Mouse (Mus musculus): Measurements from ENCODE around the gene Irf4.

The Irf4 gene

DNA sequence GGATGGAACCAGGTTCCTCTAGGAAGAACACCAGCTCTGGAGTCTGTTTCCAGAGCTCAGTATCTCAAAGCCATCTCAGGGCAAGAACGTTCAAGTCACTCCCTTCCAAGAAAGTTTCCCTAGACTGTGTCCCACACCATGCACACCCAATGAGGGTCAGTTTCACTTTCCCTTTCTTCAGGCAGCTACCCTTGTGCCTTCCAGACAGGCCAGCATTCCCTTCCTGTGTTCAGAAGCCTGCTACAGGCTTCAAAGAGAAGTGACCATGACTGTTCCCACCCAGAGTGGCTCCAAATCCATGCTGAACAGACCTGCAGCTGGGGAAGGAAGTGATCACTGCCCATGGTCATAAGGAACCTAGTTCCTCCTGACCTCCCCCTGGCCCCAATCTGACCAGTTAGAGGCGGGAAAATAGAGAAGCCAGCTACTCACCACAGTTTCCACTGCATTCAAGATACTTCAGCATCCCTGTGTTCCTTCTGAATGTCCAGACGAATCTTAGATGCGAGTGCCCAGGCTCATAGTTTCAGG lies 10.7 kb upstream of the Irf4 start:
- no peak for DNase-seq (ENCODE audit: low read depth, low spot score)

DNA sequence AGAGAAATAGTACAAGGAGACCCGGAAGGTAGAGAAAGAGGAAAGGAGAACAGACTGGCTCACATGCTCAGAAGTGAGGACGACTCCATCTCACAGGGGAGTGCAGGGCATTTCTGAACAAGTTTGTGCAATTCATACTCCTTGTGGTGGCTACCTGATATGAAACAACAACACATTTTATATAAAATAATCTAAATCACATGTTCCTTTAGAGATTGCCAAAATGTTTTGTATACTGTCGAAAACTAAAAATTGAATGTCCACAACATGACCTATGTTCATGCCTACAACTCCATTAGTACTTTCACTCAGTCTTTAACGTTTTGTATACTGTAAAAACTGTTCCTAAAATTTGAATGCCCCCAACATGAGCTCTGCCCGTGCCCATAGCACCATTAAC lies 7.9 kb upstream of the Irf4 start:
- DNase-seq (ENCODE audit: low read depth, low spot score): no peak

GRCm38 (mm10) chr13:30742411-30742970 lies 6.5 kb upstream of the Irf4 start:
- DNase-seq (ENCODE audit: low read depth, low spot score): no peak

- no peak for DNase-seq (ENCODE audit: low read depth, low spot score)
These were observed 3.9 kb upstream of the Irf4 start for GRCm38 (mm10) chr13:30745121-30745520.

DNA sequence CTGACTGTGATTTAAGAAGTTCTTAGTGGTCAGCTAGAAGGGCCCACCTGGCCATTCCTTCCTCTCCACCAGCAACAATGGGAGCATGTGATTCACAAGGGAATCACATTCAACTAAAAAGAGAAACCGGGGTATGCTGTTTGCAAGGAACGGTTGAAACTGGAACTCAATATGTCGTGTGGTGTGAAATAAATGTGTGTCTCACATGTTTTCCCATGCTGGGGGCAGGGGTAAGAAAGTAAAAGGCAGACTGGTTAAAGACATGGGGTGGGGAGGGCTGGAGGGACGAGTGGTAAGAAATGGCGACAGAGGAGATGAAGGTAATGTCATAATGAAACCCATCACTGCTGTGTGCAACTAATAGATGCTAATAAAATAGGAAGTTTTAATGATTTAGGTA lies 2.0 kb upstream of the Irf4 start:
- no peak for DNase-seq (ENCODE audit: low read depth, low spot score)

- DNase-seq (ENCODE audit: low read depth, low spot score): no peak
These were observed 1.5 kb upstream of the Irf4 start for GRCm38 (mm10) chr13:30747504-30747903.

GRCm38 (mm10) chr13:30748321-30748720 lies 705 bp upstream of the Irf4 start:
- no peak for DNase-seq (ENCODE audit: low read depth, low spot score)

DNA sequence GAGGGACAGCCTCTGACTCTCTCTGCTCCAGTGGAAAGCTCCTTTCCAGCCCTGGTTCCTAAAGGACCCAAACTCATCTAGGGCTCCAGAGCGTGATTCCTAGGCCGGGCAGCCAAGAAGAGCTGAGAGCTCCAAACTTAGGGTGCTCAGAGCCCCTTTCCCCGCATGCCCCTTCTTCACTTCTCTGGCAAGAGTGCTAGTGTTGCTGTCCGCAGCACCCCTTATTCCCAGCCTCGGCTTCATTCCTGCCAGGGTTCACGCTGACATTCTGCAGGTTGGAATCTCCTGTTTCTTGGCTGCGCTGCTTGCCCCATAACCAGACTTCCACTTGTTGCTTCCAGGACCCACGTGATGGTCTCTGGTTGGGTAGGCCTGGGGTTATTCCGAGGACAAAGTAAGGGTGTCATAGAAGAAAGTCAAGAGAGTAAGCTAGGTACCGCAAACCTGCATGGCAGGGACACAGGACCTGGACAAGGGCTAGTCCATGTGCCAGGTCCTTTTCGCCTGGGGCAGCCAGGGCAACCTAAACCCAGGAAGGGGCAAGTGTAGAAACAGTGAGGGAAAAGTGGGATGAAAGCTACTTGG lies 623 bp downstream of the Irf4 start:
- no peak for DNase-seq (ENCODE audit: low read depth, low spot score)

DNA sequence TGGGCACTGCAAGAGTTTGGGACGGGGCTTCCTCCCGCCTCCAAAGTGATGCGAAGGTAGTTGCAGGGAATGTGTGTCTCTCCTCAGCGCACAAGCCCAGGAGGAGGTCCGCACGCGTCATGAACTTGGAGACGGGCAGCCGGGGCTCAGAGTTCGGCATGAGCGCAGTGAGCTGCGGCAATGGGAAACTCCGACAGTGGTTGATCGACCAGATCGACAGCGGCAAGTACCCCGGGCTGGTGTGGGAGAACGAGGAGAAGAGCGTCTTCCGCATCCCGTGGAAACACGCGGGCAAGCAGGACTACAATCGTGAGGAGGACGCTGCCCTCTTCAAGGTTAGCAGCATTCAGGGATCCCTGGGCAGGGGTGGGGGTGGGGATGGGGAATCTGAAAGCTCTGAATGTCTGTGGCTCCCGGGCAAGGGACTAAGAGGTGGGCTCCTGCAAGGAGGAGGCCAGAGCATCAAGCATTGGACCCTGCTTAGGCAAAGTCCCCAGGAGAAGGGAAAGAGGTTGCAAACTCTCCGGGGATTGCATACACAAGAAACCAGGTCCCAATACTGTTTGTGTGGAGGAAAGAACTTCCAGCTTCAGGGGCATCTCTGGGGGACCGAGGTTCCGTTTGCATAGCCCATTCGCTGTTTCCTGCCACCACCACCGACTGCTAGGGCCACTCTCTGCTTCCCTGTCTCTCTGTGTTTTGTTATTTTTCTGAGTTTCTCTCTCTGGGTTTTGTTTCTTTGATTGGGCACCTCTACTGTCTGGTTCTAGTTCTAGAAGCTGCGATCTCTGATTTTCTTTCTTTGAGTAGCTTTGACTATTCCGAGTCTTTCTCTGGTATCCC lies 1.7 kb downstream of the Irf4 start:
- peak; percentile 8 for DNase-seq (ENCODE audit: low read depth, low spot score)

GRCm38 (mm10) chr13:30751304-30751580 lies 2.2 kb downstream of the Irf4 start:
- no peak for DNase-seq (ENCODE audit: low read depth, low spot score)

DNA sequence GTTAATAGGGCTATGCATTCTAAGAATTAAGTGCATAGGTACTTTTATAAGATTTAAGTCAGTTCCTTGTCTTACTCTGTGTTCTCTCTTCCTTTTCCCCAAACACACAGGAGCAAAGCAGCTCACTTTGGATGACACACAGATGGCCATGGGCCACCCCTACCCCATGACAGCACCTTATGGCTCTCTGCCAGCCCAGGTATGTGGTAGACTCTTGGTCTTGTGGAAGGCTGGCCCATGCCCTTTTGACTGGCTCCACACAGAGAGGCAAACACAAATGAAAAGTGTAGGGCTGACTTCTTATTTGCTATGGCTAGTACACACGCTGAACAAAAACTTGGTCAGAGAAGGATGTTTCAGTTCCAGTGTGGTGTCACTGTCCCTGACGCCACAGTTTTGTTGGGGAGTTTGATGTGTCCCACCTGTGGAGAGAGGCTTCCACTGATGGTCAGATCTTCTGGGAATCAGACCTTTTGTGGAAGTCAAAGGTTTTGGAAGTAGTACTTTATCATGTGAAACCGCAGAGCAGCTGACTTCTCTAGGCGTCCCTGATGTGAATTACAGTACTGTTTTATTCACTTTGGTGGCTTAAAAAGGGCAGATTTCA lies 3.7 kb downstream of the Irf4 start:
- no peak for DNase-seq (ENCODE audit: low read depth, low spot score)

DNA sequence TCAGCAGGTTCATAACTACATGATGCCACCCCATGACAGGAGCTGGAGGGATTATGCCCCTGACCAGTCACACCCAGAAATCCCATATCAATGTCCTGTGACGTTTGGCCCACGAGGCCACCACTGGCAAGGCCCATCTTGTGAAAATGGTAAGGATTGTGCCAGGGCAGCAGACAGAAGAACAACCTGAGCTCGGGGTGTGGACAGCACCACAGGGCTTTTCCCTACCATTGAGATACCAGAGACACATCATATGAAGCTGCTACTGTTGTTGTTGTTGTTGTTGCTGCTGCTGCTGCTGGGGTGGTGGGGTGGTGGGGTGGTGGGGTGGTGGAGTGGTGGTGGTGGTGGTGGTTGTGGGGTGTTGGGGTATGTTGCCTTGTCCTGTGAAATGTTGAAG lies 4.4 kb downstream of the Irf4 start:
- DNase-seq (ENCODE audit: low read depth, low spot score): no peak

- DNase-seq (ENCODE audit: low read depth, low spot score): no peak
These were observed 5.0 kb downstream of the Irf4 start for GRCm38 (mm10) chr13:30754066-30754465.

DNA sequence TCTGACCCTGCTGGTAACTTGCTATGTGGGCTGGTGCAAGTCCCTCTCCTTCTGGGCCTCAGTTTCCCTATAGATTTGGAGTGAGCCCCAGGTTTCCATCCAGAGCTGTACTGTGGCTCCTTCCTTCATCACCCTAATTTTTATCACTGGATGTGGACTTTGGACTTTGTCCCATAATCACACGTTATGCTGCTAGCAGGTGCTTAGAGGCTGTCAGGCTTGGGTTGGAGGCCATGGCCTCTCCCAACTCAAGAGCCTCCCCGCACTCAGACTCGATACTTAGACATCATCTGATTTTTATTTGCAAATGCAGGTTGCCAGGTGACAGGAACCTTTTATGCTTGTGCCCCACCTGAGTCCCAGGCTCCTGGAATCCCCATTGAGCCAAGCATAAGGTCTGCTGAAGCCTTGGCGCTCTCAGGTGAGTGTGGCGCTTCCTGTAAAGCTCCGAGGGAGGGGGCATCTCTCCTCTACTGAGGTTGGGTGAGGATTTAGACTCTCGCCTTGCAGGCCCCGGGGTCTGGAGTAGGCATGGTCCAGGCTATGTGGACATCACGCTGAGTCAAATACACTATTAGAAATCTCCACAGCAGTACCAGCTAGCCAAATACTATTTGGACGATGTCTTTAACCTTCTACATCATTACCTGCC lies 5.9 kb downstream of the Irf4 start:
- no peak for DNase-seq (ENCODE audit: low read depth, low spot score)

DNA sequence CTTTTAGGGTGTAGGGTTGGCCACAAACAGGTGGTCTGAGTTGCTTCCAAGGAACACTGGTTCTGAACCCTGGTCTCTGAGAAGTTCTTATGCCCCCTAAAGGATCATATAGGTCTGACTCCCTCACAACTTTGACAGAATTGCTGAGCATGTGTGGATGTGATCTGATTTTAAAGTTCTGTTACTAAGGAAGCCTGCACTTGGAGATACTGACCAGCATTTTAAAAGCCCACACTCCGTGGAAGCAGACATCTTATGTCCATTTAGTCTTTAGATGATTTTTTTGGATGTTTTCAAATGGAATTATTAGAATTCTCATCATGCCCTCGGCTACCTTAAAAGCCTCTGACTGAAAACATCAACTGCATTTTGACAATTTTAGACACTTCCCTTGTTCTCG lies 6.6 kb downstream of the Irf4 start:
- no peak for DNase-seq (ENCODE audit: low read depth, low spot score)

- DNase-seq (ENCODE audit: low read depth, low spot score): no peak
These were observed 7.1 kb downstream of the Irf4 start for GRCm38 (mm10) chr13:30755998-30756639.

DNA sequence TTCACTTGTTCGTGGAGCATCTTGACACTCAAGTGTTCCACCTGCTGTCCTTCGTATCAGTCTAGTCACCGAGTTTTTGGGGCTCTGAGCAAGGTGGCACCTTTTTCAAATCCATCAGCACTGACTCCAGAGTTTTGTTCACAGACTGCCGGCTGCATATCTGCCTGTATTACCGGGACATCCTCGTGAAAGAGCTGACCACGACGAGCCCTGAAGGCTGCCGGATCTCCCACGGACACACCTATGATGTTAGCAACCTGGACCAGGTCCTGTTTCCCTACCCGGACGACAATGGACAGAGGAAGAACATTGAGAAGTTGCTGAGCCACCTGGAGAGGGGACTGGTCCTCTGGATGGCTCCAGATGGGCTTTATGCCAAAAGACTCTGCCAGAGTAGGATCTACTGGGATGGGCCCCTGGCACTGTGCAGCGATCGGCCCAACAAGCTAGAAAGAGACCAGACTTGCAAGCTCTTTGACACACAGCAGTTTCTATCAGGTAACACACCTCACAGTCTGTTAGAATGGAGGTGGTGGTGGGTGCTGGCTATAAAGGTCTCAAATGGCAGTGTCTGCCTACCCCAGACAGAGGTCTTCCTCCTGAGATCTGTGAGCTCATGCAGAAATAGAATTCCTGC lies 8.4 kb downstream of the Irf4 start:
- DNase-seq (ENCODE audit: low read depth, low spot score): no peak

DNA sequence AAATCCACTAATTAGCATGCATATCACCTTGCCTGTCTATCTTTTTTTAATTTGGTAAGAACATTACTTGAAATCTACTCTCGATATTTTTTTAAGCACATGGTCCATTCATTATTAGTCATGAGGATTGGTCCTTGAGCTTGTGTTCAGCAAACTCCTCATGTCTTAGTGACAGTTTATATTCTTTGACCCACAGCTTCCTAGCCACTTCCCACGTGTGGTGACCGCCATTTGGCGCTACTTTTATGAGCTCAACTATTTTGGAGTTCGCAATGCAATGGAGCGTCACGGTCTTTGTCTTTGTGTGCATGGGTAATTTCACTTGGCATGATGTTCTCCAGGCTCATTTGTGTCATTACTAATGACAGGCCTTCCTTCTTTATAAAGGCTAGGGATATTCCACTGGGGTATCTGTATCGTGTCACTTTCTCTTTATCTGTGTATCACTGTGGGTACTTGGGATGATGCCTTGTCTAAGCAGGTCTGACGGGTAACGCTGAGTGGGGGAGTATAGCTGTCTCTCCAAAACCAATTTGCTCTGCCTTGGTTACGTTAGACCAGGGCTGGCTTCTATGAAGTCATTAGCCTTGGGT lies 9.9 kb downstream of the Irf4 start:
- DNase-seq (ENCODE audit: low read depth, low spot score): no peak

DNA sequence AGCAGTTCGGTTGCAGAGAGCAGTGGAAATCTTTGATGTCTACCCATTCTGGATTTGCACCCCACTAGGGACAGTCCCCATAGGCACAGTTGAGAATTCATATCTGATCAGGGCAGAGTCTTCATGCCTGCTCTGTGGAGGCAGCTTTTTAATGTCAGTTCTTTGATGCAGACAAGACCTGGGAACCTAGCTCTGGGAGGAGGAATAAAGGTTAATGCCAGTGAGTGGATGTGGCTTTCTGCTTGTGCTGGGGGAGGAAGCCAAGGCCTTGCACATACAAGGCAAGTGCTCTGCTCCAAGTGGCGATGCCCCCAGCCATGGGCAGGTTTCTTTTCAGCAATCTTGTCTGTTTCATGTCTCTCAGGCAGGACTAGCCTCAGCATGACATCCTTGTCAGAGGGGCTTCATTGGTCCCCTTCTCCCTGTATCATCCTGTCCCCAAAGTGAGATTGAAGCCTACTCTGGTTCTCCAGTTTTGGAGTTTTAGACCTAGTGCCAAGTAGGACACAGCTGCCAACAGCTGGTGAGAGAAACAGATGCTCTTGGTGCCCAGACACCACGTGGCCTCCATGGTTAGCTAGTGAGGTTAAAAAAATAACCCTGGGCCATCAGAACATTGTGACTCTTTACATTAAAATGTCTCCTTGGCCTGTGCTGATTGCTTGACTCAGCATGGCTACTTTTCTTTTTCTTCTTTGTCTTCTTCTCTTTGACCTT lies 11.5 kb downstream of the Irf4 start:
- DNase-seq (ENCODE audit: low read depth, low spot score): no peak

GRCm38 (mm10) chr13:30761151-30761631 lies 12.2 kb downstream of the Irf4 start:
- DNase-seq (ENCODE audit: low read depth, low spot score): no peak
